Mouse (Mus musculus): ENCODE data around the gene Cdh15. TPM values are rescaled to one million over a fixed set of nuclear protein-coding genes. Genes with fewer than 3 reads are reported as not detected.

Cdh15 gene
- polyA plus RNA-seq (2014; fragmentation: Illumina TruSeq; extraction: RNeasy Lipid Tissue Mini Kit (QIAGEN cat#74804)) = not detected

DNA sequence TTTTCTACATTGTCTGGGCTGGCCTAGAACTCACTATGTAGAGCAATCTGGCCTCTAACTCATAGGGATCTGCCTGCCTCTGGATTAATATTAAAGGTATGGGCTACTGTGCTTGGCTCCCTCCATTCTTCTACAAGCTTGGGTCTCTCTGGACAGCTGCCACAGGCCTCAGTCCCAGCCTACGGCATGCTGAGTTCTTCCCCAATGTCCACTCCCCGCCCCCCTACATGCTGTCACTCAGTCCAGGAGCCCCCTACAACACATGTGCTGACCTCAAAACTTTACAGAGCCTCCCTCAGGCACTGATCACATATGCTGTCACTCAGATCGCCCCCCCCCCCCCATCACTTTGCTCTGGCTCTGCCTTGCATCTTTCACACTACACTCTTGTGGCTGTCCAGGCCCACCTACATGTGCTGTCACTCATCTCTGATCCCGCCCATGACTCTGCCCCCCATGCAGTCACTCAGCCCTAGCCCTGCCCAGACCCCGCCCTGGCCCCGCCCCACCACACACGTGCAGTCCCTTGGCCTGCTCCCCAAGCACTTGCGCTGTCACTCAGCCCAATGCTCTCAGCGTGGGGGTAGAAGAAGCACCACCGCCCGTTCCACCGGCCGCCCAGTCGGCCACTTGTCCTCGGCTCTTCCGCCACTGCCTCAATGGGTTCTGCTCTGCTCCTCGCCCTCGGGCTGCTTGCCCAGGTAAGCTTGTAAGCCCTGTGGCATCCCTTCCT, at the start of gene Cdh15:
Gene Cdh15 (plus strand): TSS at position 138 of the 733 bp plus-strand sequence.

Other genes starting within 250 kb of the Cdh15 start
- 1.1 TPM for gene Galns, start 236.5 kb upstream of the Cdh15 start, polyA plus RNA-seq (2014; fragmentation: Illumina TruSeq; extraction: RNeasy Lipid Tissue Mini Kit (QIAGEN cat#74804))
- 2.9 TPM for gene Trappc2l, start 236.3 kb upstream of the Cdh15 start, polyA plus RNA-seq (2014; fragmentation: Illumina TruSeq; extraction: RNeasy Lipid Tissue Mini Kit (QIAGEN cat#74804))
- not detected for gene Pabpn1l, start 225.2 kb upstream of the Cdh15 start, polyA plus RNA-seq (2014; fragmentation: Illumina TruSeq; extraction: RNeasy Lipid Tissue Mini Kit (QIAGEN cat#74804))
- gene Cbfa2t3, start 148.9 kb upstream of the Cdh15 start, polyA plus RNA-seq (2014; fragmentation: Illumina TruSeq; extraction: RNeasy Lipid Tissue Mini Kit (QIAGEN cat#74804)) = 5.8 TPM
- 0.34 TPM for gene Acsf3, start 72.5 kb upstream of the Cdh15 start, polyA plus RNA-seq (2014; fragmentation: Illumina TruSeq; extraction: RNeasy Lipid Tissue Mini Kit (QIAGEN cat#74804))
- 57.1 TPM for gene Ankrd11, start 194.3 kb downstream of the Cdh15 start, polyA plus RNA-seq (2014; fragmentation: Illumina TruSeq; extraction: RNeasy Lipid Tissue Mini Kit (QIAGEN cat#74804))
- 16.1 TPM for gene Spg7, start 215.0 kb downstream of the Cdh15 start, polyA plus RNA-seq (2014; fragmentation: Illumina TruSeq; extraction: RNeasy Lipid Tissue Mini Kit (QIAGEN cat#74804))